Mouse (Mus musculus): Measurements from ENCODE around the gene T.

Gene T

DNA sequence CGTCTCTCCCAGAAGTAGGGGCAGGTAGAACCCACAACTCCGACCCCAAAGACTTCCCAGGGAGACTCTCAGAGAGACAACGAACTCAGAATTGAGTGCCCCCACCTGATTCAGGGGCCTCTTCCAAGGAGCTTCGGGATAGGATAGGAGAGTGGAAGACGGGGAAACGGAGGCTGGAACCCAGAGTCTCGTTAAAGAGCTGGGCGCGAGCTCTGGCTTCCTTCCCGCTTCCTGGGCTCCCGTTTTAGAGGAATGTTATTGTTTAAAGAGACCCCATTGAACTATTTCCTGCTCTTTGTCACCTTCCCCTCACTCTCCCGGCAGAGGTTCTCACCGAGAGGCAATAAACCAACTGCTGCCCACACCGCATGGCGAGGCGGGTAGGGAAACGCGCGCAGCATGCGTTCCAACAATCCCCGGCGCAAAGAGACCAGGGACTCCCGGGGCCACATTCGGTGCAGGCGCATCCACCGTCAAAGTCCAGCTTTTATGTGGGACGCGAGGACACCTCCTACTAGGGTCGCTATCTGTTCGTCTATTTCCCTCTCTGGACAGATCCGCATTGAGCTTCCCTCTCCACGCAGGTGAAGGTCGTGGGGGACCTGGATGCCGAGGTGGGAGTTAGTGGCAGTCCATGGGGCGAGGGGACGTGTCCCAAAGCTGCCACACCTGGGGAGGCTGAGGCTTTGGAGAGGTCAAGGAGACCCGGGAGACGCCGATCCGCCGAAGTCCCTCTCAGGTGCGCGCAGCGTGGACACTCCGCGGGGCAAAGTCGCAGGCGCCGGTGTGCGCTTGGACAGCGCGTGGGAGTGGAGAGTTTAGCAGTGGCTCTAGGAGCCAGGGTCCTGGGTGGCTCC lies 874 bp upstream of the T start:
- ATAC-seq (ENCODE audit: low TSS enrichment) = no peak

DNA sequence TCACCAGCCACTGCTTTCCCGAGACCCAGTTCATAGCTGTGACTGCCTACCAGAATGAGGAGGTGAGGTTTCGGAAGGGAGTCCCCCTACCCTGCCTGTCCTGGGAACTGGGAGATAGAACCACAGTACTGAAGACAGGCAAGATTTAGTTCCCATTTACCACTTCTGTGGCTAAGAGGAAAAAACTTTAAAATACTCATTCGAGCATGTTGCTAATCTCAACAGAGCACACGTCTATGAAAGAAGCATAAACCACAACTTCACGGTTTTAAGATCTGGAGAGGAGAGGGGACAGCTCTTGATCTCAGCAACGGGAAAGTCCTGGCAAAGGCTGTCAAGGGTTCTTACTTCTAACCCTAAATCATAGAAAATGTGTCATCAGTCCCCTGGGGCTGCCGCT lies 2.0 kb downstream of the T start:
- no peak for ATAC-seq (ENCODE audit: low TSS enrichment)

DNA sequence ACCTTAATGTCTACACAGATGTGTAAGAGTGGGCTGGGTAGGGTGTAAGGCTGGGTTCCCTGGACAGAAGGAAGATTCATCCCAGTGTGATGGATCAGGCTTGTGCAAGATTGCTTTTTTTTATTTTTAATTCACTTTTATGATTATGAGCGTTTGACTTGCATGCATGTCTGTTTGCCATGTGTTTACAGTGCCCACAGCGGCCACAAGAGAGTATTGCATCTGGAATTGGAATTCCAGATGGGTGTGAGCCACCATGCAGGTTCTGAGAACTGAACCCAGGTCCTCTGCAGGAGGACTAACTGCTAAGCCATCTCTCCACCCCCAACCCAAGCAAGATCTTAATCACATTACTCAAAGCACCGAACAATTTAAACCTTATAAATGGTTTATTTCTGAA lies 9.8 kb downstream of the T start:
- ATAC-seq (ENCODE audit: low TSS enrichment) = no peak

DNA sequence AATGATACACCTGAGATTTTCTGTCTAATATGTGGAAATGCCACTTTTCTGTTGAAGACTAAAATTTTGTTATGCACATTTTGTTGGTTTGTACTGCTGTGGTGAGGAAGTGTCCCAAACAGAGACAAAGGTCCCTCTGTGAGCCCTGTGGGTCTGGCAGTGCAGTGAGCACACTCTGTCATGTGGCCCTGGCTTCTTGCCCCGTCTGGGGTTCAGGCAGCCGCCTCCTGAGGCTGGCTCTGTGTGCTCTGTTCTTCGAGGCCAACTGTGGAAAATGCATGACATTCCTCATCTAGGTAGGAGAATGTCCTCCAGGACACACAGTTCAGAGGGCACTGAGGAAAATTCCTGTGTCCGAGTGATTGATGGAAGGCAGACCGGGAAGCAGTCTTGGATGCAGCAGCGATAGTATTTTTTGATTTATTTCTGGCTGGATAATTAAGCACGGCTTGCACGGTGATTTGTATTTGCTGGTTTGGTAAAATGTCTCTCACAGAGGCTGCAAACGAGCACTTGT lies 13.5 kb downstream of the T start:
- no peak for ATAC-seq (ENCODE audit: low TSS enrichment)

DNA sequence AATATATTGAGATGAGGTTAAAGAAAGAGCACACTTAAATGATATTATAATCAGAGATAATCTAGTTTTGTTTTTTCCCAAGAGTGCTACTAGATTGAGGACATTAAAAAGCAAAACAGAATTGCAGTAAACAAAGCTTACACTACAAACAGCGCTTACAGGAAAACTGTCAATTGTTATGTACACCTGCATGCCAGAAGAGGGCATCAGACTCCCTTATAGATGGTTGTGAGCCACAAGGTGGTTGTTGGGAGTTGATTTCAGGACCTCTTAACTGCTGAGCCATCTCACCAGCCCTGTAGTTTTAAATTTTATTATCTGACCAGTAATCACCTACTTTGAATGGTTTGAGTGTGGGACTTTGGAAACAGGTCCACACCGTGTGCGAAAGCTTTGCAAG lies 14.1 kb downstream of the T start:
- ATAC-seq (ENCODE audit: low TSS enrichment) = no peak

DNA sequence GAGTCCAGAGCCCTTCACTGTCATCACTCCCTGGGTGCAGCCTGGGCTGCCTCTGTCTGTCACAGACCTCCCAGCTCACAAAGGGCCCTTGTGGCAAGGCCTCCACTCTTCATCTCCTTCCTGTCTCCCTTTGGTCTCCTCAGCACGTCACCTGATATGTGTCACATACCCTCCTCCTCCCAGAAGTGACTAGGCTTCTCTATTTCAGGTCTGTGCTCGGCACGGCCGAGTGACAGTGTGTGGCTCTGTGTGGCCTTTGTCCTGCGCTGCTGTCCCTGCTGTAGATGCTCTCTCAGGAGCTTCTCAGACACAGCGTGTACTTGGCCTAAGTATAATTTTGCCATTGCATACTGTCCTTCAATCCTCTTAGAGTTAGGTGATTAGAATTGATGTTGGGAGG lies 21.0 kb downstream of the T start:
- no peak for ATAC-seq (ENCODE audit: low TSS enrichment)

DNA sequence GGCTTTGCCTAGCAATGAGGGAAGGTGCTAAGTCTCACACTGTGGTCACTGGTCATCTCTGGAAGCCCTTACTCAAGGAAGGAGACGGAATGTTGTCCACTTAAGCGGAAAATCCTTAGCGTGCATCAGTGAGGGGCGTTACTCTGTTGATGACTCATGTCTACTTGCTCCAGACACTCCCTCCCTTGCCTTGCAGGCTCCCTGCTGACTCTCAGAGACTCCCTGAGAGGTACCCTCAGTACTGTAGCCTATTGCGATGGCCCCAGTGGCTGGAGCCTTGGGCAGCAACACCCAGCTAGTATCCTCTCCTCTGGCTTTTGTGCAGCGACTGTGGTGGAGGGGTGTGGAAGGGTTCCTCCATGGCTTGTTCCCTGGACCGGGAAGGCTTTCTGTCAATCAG lies 21.4 kb downstream of the T start:
- ATAC-seq (ENCODE audit: low TSS enrichment) = no peak

DNA sequence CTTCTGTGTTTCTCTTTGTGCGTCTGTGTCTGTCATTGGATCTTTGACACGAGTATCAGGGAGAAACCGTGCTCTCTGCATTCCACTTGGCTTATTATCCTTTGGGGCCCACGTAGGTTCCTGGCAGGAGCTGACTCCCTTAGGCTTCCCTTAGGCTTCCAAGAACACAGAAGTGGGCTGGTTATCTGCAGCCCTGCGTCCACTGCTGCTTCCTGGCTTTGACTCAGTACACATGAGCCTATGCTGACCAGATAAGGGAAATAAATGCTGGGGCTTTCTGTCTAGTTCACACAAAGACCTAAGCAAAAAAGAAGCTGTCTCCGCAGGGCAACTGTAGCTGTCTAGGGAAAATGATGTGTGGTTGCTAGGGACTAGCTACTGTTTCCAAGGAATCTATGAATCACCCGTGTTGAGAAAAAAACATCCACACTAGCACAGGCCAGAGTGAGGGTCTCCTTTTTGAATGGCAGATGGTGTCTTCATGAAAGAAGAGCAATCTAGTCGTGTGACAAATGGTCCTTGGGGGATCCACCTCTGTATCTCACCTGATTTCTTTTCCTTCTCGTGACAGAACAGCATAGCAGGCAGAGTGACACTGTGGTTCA lies 22.7 kb downstream of the T start:
- ATAC-seq (ENCODE audit: low TSS enrichment) = no peak

DNA sequence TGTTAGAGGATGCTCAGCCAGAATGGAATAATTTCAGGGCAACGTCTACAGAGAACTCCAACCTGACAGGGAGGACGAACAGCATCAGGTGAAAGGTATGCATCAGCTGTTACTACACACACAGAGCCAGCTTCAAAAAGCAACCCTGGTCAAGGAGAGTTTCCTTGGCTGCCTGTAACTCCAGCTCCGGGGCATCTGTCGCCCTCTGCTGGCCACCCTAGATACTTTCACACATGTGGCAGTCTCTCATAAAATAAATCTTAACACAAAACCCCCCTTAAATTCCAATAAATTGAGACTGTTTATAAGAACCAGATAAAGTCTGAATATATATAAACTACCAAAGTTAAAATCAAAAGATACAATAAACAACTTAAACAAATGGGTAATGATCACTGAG lies 27.3 kb downstream of the T start:
- ATAC-seq (ENCODE audit: low TSS enrichment) = peak; percentile 64; the same call in 1 of the 2 replicates

DNA sequence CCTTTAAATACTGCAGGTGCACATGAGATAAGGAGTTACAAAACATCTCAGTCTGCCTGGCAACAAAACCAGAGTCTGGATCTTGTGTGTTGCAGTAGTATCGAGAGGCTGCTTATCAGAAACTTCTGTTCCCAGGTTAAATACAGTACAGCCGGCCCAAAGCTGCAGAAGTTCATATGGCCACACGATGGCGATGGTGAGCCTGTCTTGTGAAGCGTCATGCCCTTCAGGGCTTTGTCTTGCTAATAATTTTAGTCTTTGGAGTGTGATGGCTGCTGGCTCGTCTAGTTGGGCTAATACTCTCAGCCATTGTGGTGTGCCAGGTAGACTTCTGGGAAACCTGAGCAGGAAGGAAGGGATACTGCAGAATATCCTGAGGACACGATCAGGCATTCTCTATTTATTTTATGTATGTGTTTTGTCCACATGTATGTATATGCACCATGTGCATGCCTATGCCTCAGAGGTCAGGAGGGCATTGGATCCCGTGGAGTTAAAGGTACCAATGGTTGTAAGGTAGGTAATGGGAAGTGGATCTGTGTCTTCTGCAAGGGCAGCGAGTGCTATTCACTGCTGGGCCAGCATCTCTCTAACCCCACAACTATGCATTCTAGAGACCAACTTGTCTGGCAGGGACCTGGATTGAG lies 29.4 kb downstream of the T start:
- peak; percentile 64; the same call in 1 of the 2 replicates for ATAC-seq (ENCODE audit: low TSS enrichment)

DNA sequence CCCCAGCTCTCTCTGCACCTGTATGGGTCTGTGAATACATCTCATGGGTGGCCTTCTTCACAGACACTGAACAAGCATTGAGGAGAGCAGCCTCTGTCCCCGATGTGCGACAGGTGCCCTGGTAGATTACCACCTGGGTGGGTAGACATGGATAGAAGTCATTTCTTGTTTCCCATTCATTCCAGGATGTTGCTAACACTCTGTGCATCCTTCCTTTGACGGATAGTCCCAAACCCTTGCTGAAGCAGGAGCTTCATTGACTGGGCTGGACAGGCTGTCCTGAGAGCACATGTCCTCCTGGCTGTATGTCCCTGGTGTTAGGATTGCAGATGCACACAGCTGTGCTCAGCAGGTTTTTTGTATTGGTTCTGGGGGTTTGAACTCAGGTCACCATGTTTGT lies 33.5 kb downstream of the T start:
- ATAC-seq (ENCODE audit: low TSS enrichment) = no peak

DNA sequence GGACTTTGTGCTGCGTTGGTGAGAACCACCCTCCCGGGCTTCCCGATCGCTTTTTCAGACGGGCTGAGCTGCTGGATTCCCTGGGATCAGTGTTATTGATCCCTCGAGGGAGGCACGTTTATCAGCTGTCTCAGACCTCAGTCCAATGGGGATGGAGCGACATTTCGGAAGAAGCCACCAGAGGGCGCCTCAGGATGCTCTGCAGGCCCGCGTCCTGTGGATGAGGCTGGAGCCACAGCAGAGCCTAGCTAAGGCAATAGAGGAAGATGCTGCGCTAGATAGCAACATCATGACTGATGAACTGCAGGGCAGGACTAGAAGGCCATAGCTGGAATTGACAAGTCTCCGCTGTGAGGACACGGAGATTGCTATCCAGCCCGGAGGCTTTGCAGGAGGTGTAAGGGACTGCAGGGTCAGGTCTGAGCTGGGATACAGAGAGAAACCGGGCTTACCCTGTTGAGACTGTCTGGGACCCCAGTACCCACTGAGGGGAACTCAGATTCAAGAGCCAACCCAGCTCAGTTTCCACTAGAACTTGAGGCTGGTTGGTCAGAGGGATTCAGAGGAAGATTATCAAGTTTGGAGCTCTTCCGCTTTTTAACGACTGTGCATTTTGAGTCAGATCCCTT lies 34.6 kb downstream of the T start:
- peak; percentile 96 for ATAC-seq (ENCODE audit: low TSS enrichment)

DNA sequence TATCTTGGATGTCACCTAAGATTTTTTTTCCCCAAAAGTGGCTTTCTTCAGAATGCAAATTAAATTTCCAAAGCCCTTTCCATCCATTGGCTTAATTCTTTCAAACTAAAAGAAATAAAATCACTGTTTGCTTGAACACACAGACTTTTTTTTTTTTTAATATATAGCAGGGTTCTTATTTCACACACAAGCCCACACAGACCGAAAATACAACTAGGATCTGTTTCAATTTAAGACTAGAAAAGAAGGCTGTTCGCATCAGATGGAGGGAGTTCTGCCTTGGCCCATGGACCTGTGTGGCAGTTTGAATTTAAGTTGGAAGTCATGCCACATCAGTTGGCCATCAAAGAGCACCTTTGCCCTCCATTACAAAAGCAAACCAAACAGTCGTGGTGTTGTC lies 44.3 kb downstream of the T start:
- peak; percentile 81 for ATAC-seq (ENCODE audit: low TSS enrichment)

DNA sequence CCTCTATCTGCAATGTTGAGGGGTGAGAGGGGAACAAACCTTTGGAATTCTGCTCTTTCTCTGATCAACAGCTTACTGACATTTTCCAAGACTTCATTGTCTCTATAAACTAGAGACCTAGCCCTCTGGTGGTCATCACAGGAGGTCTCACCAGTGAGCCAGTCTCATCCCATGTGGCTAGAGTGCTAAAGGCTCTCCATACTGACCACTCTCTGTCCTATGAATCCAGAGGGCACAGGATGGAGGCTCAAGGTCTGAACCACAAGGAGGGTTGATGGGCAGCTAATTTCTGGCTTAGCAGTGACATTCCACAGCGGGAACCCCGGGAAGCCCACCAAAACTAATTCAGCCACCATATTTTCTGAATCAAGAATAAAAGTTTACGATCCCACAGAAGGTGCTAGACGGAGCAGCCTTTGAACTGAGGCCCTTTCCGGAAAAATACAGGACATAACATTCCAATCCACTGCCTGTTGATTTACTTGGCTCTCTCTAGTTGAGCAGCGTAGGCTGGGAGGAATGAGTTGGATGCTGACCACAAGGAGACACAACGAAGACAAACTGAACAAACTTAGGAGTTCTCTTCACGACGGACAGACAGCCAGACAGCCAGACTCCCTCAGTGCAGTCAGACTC lies 45.4 kb downstream of the T start:
- no peak for ATAC-seq (ENCODE audit: low TSS enrichment)

DNA sequence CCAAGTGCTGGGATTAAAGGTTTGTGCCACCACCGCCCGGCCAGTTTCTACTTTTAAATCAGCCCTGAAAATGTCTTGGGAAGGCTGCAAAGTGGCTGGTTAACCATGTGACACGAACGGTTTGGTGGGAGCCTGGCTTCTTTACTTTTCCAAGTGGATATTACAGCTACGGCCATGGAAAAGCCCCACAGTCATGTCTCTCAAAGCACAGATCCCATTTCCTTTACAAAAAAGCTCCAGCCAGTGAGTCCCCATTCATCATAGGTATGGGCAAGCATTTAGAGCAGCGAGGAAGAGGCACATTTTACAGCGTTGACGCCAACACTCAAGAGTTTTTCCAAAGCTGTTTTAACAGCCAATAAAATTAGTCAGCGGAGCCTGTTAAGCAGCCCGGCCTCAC lies 47.6 kb downstream of the T start:
- ATAC-seq (ENCODE audit: low TSS enrichment) = no peak

DNA sequence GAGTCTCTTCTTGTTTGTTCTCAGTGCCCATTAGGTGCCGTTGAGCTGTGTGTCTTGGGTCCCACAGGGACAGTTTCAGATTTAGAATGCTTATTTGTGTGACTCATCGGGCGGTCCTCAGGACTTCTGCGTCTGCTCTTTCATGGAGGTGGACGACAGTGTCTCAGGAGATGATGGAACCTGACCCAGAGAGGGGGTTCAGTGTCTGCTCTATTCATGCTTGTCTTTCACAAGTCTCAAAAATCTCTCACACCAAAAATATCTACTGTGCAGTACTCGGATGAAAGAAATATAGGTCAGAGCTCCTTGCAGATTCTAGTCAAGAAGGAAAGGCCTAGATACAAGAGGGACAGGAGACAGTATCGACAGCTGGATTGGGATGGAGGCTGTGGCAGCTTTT lies 48.7 kb downstream of the T start:
- peak; percentile 17; the same call in 1 of the 2 replicates for ATAC-seq (ENCODE audit: low TSS enrichment)

DNA sequence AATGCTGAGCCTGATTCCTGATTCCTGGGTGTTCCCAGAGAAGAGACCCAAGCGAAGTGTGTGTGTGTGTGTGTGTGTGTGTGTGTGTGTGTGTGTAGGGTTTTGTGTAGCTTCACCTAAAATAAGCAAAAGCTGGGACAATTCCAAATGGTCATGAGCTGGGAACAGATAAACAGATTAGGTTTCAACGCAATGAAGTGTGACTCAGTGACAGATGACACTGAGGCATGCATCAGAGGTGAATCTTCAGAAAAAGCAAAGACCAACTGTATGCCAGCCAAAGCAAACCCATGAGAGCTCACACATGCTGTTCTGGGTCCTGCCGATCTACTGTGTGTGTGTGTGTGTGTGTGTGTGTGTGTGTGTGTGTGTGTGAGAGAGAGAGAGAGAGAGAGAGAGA lies 50.0 kb downstream of the T start:
- ATAC-seq (ENCODE audit: low TSS enrichment) = no peak

DNA sequence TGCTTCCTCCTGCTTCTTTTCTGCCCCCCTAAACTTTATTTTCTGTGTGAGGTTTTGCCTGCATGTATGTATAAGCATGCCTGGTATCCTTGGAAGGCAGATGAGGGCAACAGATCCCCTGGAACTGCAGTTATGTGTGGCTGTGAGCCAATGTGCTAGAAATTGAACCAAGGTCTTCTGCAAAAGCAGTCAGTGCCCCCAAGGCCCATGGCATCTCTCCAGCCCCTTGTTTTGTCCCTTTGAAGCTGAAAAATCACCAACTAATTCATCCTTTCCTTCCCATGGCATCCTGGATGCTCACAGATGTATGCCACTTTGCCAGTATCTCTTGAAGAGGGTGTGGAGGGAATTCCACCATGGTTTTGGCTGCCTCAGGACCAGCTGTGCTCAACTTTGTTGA lies 50.9 kb downstream of the T start:
- no peak for ATAC-seq (ENCODE audit: low TSS enrichment)

DNA sequence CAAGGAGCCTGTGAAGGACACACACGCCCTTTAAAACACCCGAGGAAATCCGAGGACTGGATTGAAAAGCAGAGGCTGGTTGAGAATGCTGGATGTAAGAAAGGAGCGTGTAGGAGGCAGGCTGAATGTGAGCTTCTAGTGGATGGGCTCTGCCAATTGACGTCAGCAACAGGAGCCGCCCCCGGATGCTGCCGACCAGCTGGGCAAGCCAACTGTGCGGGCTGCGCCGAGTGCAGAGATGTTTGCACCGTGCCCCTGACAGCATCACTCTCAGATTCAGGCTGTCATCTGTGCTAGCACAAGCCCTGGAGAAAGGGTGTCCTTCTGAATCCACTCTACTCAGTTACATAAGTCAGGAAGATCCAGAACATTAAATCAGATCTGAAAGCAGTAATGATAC lies 53.6 kb downstream of the T start:
- ATAC-seq (ENCODE audit: low TSS enrichment) = peak; percentile 87

DNA sequence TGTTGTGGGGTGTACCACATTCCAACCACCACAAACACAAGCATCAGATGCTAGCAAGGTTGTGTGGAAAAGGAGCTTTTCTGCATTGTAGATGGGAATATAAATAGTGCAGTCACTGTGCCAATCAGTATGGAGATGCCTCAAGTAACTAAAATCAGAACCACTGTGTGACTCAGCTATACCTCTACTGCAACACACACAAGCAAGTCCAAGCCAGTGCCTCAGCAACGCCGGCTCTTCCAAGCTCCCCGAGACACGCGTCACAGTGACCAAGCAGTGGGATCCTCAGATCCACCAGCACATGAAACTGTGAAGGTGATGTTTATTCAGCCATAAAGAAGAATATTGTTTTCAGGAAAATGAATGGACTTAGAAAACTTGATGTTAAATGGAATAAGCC lies 56.7 kb downstream of the T start:
- ATAC-seq (ENCODE audit: low TSS enrichment) = peak; percentile 79

All from frontal cortex, adult (tissue).